Mouse (Mus musculus) ovary, adult 10 weeks (tissue): Measurements from ENCODE around the gene Tnrc6a. TPM values are rescaled to one million over a fixed set of nuclear protein-coding genes. Genes with fewer than 3 reads are reported as not detected.

ENCODE experiments used
- polyA plus RNA-seq: library from polyadenylated mRNA; stranded (reverse); fragments of 350-450 nt; fragmentation: Illumina TruSeq; extraction: RNeasy Lipid Tissue Mini Kit (QIAGEN cat#74804); gene quantifications from one replicate; pipeline ENCODE4 v1.2.3, GENCODE M21; 2014

Gene Tnrc6a
- polyA plus RNA-seq, result 82.5 TPM

DNA sequence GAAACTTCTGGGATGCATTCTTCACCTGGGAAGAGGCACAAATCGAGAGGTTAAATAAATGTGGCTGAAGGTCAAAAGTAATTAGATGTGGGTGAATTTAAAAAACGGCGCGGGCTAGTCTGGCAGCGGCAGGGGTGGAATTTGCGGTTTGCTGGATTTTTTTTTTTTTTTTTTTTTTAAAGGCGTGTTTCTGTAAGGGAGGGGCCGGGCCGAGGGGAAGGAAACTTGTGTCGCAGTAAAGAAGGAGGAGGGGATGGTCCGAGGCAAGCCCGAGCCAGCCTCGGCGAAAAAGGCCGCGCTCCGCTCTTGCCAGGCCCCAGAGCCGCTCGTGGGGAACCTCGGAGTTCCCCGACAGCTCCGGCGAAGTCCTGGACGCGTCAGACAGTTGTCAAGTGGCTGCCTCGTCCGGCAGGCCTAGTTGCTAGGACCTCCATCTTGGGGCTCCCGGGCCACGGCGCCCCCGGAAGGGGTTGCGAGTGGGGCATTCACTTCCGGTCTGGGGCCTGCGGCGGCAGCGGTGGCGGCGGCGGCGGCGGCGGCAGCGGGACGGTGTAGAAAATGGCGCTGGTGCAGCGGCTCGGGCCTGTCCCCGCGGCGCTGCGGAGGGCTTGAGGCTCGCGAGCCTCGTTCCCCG is at the start of gene Tnrc6a:
TSS of gene Tnrc6a (plus strand) at position 221 of the 634 bp plus-strand sequence.

GRCm38 (mm10) chr7:123214365-123215075 is 90.8 kb downstream of the Tnrc6a start, which contains the start of gene Slc5a11:
Gene Slc5a11, plus strand, starts transcription at chr7:123214780.

Other genes with a start within 250 kb of the Tnrc6a start
- 184 TPM for gene Rbbp6, start 158.2 kb upstream of the Tnrc6a start, polyA plus RNA-seq
- not detected for gene Slc5a11, start 90.9 kb downstream of the Tnrc6a start, polyA plus RNA-seq
- gene Lcmt1, start 245.9 kb downstream of the Tnrc6a start, polyA plus RNA-seq, result 65.4 TPM
- 31.8 TPM for gene Arhgap17, start 246.0 kb downstream of the Tnrc6a start, polyA plus RNA-seq